Mouse (Mus musculus) neural tube, embryonic 15.5 days (tissue): ENCODE measurements at regions not wholly inside any gene's neighbourhood (a gene's known extent, or its start where the extent isn't known, plus 50 kb on each side); places are given as distances from the start of the nearest gene placed in this dataset.
"Not testable (repeated sequence)": the region's sequence is repeated elsewhere in the genome, so short reads cannot be mapped to it uniquely, and the experiment has no call there.

Experiments
- ATAC-seq: fragments of 200-750 bp; cut with Nextera tagmentation; 2 replicates; pipeline ENCODE4 v1.8.0; 2017; ENCODE audit warnings: mild to moderate bottlenecking, moderate TSS enrichment, moderate library complexity; ENCODE audit not compliant: low FRiP score
- H3K27ac ChIP-seq: fragments of 300-500 bp; sonication (generic); replicated peaks from 2 replicates; pipeline ENCODE4 v1.5.1; 2015; ENCODE audit warnings: mild to moderate bottlenecking, inconsistent platforms
- H3K27me3 ChIP-seq: fragments of 300-500 bp; sonication (generic); replicated peaks from 2 replicates; pipeline ENCODE4 v1.6.1; 2015; ENCODE audit warnings: inconsistent platforms
- H3K36me3 ChIP-seq: fragments of 300-500 bp; sonication (generic); 2 replicates; pipeline ENCODE4 v1.6.1; 2015; ENCODE audit warnings: inconsistent platforms
- H3K4me1 ChIP-seq: fragments of 300-500 bp; sonication (generic); 2 replicates; pipeline ENCODE4 v1.6.1; 2015; ENCODE audit warnings: inconsistent platforms
- H3K4me2 ChIP-seq: fragments of 300-500 bp; sonication (generic); 2 replicates; pipeline ENCODE4 v1.6.1; 2015; ENCODE audit warnings: inconsistent platforms, mild to moderate bottlenecking, moderate library complexity
- H3K4me3 ChIP-seq: fragments of 300-500 bp; sonication (generic); replicated peaks from 2 replicates; pipeline ENCODE4 v1.5.1; 2015; ENCODE audit warnings: mild to moderate bottlenecking, inconsistent platforms
- H3K9ac ChIP-seq: fragments of 300-500 bp; sonication (generic); replicated peaks from 2 replicates; pipeline ENCODE4 v1.6.1; 2015; ENCODE audit warnings: mild to moderate bottlenecking, inconsistent platforms
- H3K9me3 ChIP-seq: fragments of 300-500 bp; sonication (generic); replicated peaks from 2 replicates; pipeline ENCODE4 v1.6.1; 2016; ENCODE audit warnings: inconsistent platforms
- WGBS: fragments of 180-500 bp; shearing (Covaris S2); methylation state at CpG from one replicate; pipeline ENCODE4 v1.1.7; 2015; ENCODE audit warnings: mixed read lengths; 5-methylcytosine and 5-hydroxymethylcytosine counted together

- Histone ChIP-seq H3K9ac (no peak overlapping the region), H3K9me3 (no peaks in the 10 kb centered on the region), H3K4me1 (no peaks in the 10 kb centered on the region), H3K27me3 (no peaks in the 10 kb centered on the region), H3K4me2 (no peak overlapping the region), H3K4me3 (no peak overlapping the region), H3K27ac (no peak overlapping the region), H3K36me3 (no peaks in the 10 kb centered on the region)
- 81% methylated on average over 1 of the region's 1 CpGs for WGBS
- ATAC-seq = no peak
Observed at GRCm38 (mm10) chr5:16937840-16938239, 146.2 kb downstream of the Gm28710 start.

GRCm38 (mm10) chr5:16947430-16947829 lies 155.8 kb downstream of the Gm28710 start:
- 20% methylated on average over 1 of the region's 1 CpGs for WGBS
- no peak overlapping the region for H3K27ac ChIP-seq
- H3K4me2 ChIP-seq = no peak overlapping the region
- H3K4me3 ChIP-seq = no peak overlapping the region
- H3K4me1 ChIP-seq = no peaks in the 10 kb centered on the region
- no peaks in the 10 kb centered on the region for H3K36me3 ChIP-seq
- ATAC-seq = peak; percentile 70; the same call in 1 of the 2 replicates
- H3K9ac ChIP-seq = no peak overlapping the region
- H3K27me3 ChIP-seq = no peaks in the 10 kb centered on the region
- H3K9me3 ChIP-seq = no peaks in the 10 kb centered on the region

- no peak overlapping the region for H3K9ac ChIP-seq
- H3K27me3 ChIP-seq = no peaks in the 10 kb centered on the region
- no peak overlapping the region for H3K4me3 ChIP-seq
- ATAC-seq = no peak
- H3K27ac ChIP-seq = no peak overlapping the region
- H3K9me3 ChIP-seq = no peaks in the 10 kb centered on the region
- WGBS = 77% methylated on average over 4 of the region's 4 CpGs
- H3K4me2 ChIP-seq = no peak overlapping the region
- no peaks in the 10 kb centered on the region for H3K36me3 ChIP-seq
- H3K4me1 ChIP-seq = no peaks in the 10 kb centered on the region
Observed at GRCm38 (mm10) chr5:16967735-16968134, 176.1 kb downstream of the Gm28710 start.

- WGBS = 12% methylated on average over 1 of the region's 1 CpGs
- ATAC-seq, H3K27ac ChIP-seq, H3K4me1 ChIP-seq, H3K4me2 ChIP-seq, H3K27me3 ChIP-seq, H3K4me3 ChIP-seq, H3K9ac ChIP-seq, H3K9me3 ChIP-seq, H3K36me3 ChIP-seq: not testable (repeated sequence)
Observed at GRCm38 (mm10) chr5:16968817-16969216, 177.2 kb downstream of the Gm28710 start.

- no peaks in the 10 kb centered on the region for H3K4me1 ChIP-seq
- 90% methylated on average over 1 of the region's 1 CpGs for WGBS
- ATAC-seq = no peak
- H3K9ac ChIP-seq = no peak overlapping the region
- H3K4me3 ChIP-seq = no peak overlapping the region
- H3K27ac ChIP-seq = no peak overlapping the region
- H3K36me3 ChIP-seq = no peaks in the 10 kb centered on the region
- no peaks in the 10 kb centered on the region for H3K9me3 ChIP-seq
- H3K4me2 ChIP-seq = no peak overlapping the region
- no peaks in the 10 kb centered on the region for H3K27me3 ChIP-seq
Observed at GRCm38 (mm10) chr5:16973206-16973896, 181.7 kb downstream of the Gm28710 start.

GRCm38 (mm10) chr5:16976006-16976405 lies 184.4 kb downstream of the Gm28710 start:
- no peaks in the 10 kb centered on the region for H3K36me3 ChIP-seq
- H3K27me3 ChIP-seq = no peaks in the 10 kb centered on the region
- H3K4me2 ChIP-seq = no peak overlapping the region

DNA sequence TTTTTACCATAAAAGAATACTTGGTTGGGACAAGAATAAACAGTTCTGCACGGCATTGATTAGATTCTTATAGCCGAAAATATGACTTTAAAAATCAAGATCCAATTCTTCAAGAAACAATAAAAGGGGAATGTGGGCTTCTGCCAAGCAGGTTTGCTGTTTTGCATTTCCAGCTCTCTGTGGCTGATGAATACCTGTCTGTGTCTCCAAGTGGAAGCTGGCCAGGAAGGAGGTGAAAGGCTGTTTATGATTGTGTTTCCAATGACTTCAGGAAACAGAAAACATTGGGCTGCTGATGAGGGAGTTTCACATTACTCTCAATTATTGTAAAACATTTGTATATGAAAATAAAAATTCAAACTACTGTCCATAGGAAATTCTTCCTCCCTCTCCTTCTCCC lies 193.3 kb downstream of the Gm28710 start:
- Histone ChIP-seq H3K4me3 (no peak overlapping the region), H3K27me3 (no peaks in the 10 kb centered on the region), H3K36me3 (no peaks in the 10 kb centered on the region), H3K27ac (no peak overlapping the region), H3K4me1 (no peaks in the 10 kb centered on the region), H3K9me3 (no peaks in the 10 kb centered on the region), H3K4me2 (no peak overlapping the region), H3K9ac (no peak overlapping the region)
- 95% methylated on average over 2 of the region's 2 CpGs for WGBS
- ATAC-seq = no peak

More at GRCm38 (mm10) chr5:16976006-16976405, 184.4 kb downstream of the Gm28710 start:
- no peaks in the 10 kb centered on the region for H3K4me1 ChIP-seq
- no peak overlapping the region for H3K9ac ChIP-seq
- ATAC-seq = no peak
- 96% methylated on average over 2 of the region's 2 CpGs for WGBS
- H3K9me3 ChIP-seq = no peaks in the 10 kb centered on the region
- H3K27ac ChIP-seq = no peak overlapping the region
- no peak overlapping the region for H3K4me3 ChIP-seq

GRCm38 (mm10) chr5:16991518-16991917 lies 199.9 kb downstream of the Gm28710 start:
- Histone ChIP-seq H3K4me1 (no peaks in the 10 kb centered on the region), H3K4me2 (no peak overlapping the region), H3K4me3 (no peak overlapping the region), H3K27me3 (no peaks in the 10 kb centered on the region), H3K9ac (no peak overlapping the region), H3K27ac (no peak overlapping the region), H3K36me3 (no peaks in the 10 kb centered on the region), H3K9me3 (no peaks in the 10 kb centered on the region)
- WGBS = 47% methylated on average over 1 of the region's 1 CpGs
- no peak for ATAC-seq

GRCm38 (mm10) chr5:16999183-16999582 lies 207.6 kb downstream of the Gm28710 start:
- H3K4me1 ChIP-seq = no peaks in the 10 kb centered on the region
- no peak overlapping the region for H3K4me3 ChIP-seq
- no peak overlapping the region for H3K27ac ChIP-seq
- ATAC-seq = no peak
- no peaks in the 10 kb centered on the region for H3K9me3 ChIP-seq
- no peak overlapping the region for H3K4me2 ChIP-seq
- WGBS = 55% methylated on average over 2 of the region's 2 CpGs
- no peaks in the 10 kb centered on the region for H3K27me3 ChIP-seq
- H3K9ac ChIP-seq = no peak overlapping the region
- no peaks in the 10 kb centered on the region for H3K36me3 ChIP-seq

DNA sequence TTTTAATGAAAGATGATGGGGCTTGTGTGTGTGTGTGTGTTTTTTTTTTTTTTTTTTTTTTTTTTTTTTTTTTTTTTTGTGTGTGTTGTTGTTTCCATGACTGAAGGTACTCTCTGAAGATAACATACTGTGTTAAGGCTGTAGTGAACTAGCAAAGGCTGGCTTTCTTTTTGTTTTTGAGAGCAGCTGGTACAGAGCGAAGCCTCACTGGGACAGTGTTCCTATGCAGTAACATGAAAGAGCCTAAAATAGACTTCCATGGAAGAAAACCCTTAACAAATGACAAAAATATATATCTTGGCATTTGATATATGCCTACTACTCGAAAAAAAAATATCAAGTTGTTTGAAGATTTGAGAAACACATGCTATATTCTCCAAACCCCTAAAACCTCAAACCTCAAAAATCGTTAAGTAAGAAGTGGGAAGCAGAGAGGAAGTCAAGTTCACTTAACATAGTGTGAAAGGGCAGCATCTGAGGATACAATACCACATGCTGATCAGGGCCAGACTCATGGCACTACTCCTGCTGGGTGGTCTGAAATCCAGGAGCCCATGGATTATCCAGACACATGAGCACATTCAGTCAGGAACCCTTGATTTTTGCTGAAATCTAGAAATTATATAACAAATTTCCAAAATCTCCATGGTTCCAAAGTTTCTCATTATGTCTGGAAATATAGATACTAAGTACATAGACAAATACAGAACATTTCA lies 215.4 kb downstream of the Gm28710 start:
- 73% methylated on average over 3 of the region's 3 CpGs for WGBS
- no peak for ATAC-seq
- H3K4me3 ChIP-seq = no peak overlapping the region

GRCm38 (mm10) chr5:17021636-17022035 lies 230.0 kb downstream of the Gm28710 start:
- H3K27ac ChIP-seq = no peak overlapping the region
- H3K27me3 ChIP-seq = no peaks in the 10 kb centered on the region
- no peak for ATAC-seq
- no peaks in the 10 kb centered on the region for H3K36me3 ChIP-seq
- no peaks in the 10 kb centered on the region for H3K4me1 ChIP-seq
- H3K4me2 ChIP-seq = no peak overlapping the region
- H3K9me3 ChIP-seq = no peaks in the 10 kb centered on the region
- H3K9ac ChIP-seq = no peak overlapping the region
- H3K4me3 ChIP-seq = no peak overlapping the region

More for the DNA sequence above, 215.4 kb downstream of the Gm28710 start:
- Histone ChIP-seq H3K27ac (no peak overlapping the region), H3K27me3 (no peaks in the 10 kb centered on the region), H3K4me1 (no peaks in the 10 kb centered on the region), H3K9ac (no peak overlapping the region), H3K4me2 (no peak overlapping the region), H3K36me3 (no peaks in the 10 kb centered on the region), H3K9me3 (no peaks in the 10 kb centered on the region)

DNA sequence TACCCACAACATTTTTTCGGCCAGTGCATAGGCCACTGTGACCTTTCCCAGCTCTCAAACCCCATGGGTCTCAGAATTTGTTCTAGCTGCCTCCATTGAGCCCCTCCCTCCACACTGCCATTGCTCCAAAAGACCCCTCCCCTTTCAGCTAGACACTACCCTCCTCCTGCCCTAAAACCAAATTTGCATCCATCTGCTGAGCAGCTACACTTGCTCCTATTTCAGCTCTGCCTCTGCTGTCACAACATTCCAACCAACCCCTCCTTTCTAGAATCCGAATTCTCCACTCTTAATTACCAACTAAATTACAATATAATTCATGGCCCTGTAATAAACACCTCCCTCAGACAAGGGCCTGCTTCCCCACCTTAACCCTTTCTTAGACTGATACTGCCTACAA lies 262.3 kb downstream of the Gm28710 start:
- no peak overlapping the region for H3K27ac ChIP-seq
- no peak overlapping the region for H3K9ac ChIP-seq
- H3K4me3 ChIP-seq = no peak overlapping the region
- no peaks in the 10 kb centered on the region for H3K4me1 ChIP-seq
- H3K9me3 ChIP-seq = no peaks in the 10 kb centered on the region
- no peaks in the 10 kb centered on the region for H3K27me3 ChIP-seq
- no peaks in the 10 kb centered on the region for H3K36me3 ChIP-seq
- no peak for ATAC-seq
- H3K4me2 ChIP-seq = no peak overlapping the region
- 42% methylated on average over 2 of the region's 2 CpGs for WGBS
